Mouse (Mus musculus) cerebellum, adult 11-12 months (tissue): ENCODE measurements around the gene Gabre.

Source experiments
- DNase-seq: peaks from one replicate; pipeline ENCODE4 v3.0.0; 2022

Gene Gabre

DNA sequence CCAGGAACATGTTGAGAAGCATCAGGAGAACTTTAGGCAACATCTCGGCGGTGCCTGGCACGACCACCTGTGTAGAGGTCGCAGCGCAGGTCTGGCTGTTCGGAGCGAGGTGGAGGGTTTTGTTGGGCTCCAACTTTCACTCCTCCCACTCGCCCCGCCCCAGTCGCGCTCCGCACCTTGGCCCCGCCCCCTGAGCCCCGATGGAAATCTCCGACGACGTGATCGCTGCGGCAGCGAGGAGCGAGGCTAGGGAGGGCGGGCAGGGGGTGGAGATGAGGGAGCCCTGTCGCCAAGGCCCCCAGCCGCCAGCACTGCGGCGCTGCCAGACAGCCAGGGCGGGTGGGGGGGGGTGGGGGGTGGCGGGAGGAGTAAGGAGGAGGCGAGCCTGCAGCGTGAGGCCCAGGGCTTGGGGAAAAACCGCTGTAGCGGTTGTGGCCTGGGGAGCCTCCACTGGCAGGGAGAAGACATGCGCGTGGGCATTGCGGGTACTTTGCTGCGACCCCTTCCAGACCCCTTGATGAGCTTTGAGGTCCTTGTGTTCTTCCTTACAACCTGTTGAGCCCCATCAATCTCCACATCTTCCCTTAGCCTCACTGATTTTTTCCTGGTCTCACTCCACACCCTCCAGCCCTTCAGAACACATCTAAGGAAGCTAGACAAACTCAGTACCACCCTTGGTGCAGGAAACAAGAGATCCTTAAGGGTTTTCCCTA is at the start of gene Gabre:
Gene Gabre, minus strand, starts transcription at position 145 of the 713 bp plus-strand sequence.
- DNase-seq = no peak

DNA sequence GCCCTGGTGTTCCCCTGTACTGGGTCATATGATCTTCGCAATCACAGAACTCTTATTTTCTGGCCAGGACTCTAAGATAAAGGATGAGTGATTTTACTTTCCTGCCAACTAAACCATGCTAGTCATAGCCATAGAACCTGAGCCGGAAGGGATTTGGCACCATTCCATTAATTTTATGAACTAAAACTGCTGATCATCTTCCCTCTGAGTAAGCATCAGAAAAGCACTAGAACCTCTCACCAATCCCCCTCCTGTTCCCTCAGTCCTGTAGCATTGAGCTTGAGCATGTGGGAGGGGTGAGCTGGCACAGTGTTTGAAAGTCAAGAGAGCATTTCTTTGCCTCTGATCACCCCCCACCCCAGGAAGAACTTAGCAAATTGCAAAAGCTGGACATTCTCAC is 23.2 kb upstream of the Gabre start:
- DNase-seq = no peak

DNA sequence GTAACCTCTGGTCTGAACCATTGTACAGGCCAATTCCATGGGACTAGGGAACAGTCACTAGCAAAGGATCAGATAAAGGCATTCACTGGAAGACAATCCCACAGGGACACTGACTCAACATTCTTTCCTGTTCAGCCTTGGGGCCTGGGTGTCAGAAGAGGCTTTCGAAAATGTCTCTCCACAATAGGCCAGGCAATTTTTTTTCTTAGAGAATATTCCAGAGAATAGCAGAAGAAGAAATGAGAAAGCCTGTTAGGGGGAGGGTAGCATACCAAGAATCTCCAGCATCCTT is 715 bp upstream of the Gabre start:
- no peak for DNase-seq

DNA sequence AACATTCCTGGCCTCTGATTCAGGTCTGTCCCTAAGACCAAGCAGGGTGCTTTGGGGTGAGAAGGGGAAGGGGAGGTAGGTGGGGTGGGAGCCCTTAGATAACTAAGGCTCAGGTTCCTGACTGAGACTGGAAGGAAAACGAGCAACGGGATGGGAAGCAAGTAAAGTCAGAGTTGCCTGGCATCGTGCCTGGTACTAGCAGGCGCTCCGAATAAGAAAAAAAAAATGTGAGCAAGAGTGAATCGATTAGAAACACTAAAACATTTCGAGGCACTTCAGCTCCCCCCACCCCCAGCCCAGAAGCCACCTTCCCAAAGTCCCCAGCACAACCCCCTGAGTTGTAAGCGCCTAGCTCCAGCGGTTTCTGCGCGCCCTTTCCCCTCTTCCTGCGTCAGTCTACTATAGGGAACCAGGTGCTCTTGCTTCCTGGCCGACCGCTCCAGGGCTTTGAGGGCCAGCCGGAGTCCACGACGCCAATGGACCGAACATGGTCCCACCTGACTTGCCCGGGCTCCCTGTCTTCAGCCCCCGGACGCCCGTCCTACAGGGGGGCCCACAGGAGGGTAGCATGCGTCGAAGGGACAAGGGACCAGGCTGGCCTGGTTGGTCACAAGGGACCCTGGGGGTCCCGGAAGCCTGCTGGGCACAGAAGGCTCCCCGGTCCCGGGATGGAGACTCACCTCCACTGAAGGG is 491 bp downstream of the Gabre start:
- no peak for DNase-seq

DNA sequence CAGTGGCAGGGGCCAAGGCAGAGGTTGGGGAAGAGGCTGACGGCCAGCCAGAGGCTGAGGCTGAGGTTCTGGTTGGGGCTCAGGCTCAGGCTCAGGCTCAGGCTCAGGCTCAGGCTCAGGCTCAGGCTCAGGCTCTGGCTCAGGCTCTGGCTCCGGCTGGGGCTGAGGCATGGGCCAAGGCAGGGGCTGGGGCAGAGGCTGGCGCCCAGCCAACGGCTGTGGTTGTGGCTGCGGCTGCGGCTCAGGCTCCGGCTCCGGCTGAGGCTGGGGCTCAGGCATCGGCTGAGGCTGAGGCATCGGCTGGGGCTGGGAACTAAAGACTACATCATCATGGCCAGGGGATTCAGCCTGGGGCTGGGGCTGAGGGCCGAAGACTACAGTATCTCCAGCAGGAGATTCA is 4.0 kb downstream of the Gabre start:
- no peak for DNase-seq

DNA sequence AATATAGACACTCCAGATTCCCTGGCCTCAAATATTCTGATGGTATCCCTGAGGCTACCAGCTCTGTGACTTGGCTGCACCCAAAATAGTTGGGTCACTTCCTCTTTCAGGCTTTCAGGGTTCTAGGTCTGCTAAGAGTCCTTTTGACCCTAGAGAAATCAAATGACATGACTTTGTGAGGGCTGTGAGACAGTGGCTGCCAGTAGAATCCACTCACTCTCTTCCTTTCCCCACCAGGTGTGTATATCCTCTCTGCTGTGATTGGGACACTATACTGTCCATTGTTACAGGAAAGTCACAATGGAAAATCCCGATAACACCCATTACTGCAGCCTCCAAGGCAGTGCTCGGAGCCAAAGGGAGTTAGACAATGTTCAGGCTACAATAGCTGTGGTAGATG is 52.9 kb downstream of the Gabre start, which contains the start of gene Magea4:
Gene Magea4, plus strand, starts transcription at position 301 of the 400 bp plus-strand sequence.
- no peak for DNase-seq
